Mouse (Mus musculus) small intestine, adult 2 months (tissue): ENCODE results near the gene Olfr433.

Experiments
- CTCF ChIP-seq: fragments of 200-500 bp; IDR thresholded peaks from 2 replicates; pipeline ENCODE4 v1.5.1; 2012; ENCODE audit warnings: low read depth, mild to moderate bottlenecking, control low read depth, inconsistent platforms, low read length, moderate library complexity, mixed read lengths; ENCODE audit not compliant: insufficient replicate concordance, insufficient read length; ENCODE audit errors: extremely low read depth
- POLR2A ChIP-seq: fragments of 200-500 bp; IDR thresholded peaks from 2 replicates; pipeline ENCODE4 v1.6.1; 2012; ENCODE audit warnings: low read depth, mild to moderate bottlenecking, control low read depth, inconsistent platforms, low read length, moderate library complexity

DNA sequence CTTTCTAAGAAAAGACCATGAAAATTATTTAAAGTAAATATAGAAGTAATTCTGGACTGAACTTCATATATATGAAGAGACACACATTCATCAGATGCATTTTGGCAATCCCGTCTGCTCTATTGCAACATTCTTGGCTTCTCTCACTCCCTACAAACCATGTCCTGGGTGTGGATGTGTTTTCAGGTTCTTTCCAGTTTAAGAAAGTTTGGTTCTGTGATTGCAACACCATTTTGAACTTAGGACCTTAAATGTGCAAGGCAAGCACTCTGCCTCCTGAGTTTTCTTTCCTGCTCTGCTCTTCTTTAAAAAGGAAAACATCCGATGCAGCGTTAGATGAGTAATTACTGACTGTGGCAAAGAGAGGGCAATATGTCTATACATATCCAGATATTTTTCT lies 2.0 kb upstream of the Olfr433 start:
- TF ChIP-seq CTCF = no peak
- TF ChIP-seq POLR2A = no peak
